34 mouse cellular contexts compared by ENCODE assay signal in the genomic region with DNA sequence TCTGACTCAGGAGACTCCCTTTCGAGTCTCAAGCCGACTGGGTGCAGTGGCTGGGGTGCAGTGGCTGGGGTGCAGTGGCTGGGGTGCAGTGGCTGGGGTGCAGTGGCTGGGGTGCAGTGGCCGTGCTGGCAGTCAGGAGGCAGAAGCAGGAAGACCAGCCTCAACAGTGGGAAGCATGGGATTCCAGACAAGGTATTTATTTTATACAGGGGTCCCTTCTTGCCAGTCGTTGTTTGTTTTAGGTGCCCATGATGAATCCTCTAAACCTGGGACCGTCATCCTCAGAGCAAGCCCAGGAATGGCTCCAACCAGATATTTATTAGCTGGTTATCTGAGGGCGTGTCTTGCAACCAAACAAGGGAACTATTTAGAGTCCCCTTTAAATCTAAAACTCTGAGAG. TPM values are rescaled to one million over a fixed set of nuclear protein-coding genes. Genes with fewer than 3 reads are reported as not detected.
A peak's percentile ranks its signal among the peaks of the same experiment; 100 is the strongest.
DNase-seq lines count a peak whose midpoint lies in the region; ATAC-seq and TF ChIP-seq lines count a peak whose summit lies in the region.
"Had no signal": no experiment of that assay in that cellular context is flagged by ENCODE, and none has a peak within 500 bp of the region (broad histone marks: within the 10 kb centered on the region; RNA-seq: fewer than 3 reads in every experiment).

No protein-coding gene starts in this region.

- no peak for TF ChIP-seq CTCF in liver, postnatal 0 days (IDR thresholded peaks at IDR 0.05; ENCODE audit: low read depth)

- 65% methylated on average over 6 of the region's 6 CpGs for WGBS in heart, embryonic 10.5 days
- 49% methylated on average over 6 of the region's 6 CpGs for WGBS in liver, postnatal 0 days (ENCODE audit: insufficient replicate concordance)
- WGBS in liver, embryonic 12.5 days (ENCODE audit: insufficient replicate concordance), result 44% methylated on average over 6 of the region's 6 CpGs
- WGBS in forebrain, embryonic 13.5 days, result 84% methylated on average over 6 of the region's 6 CpGs
- WGBS in forebrain, embryonic 14.5 days, result 81% methylated on average over 6 of the region's 6 CpGs

- H3K4me1 ChIP-seq in heart, embryonic 10.5 days, result peaks cover 32% of the 10 kb centered on the region
- peaks cover 25% of the 10 kb centered on the region for H3K4me1 ChIP-seq in liver, postnatal 0 days (ENCODE audit: insufficient read depth)
- peaks cover 24% of the 10 kb centered on the region for H3K4me1 ChIP-seq in liver, embryonic 12.5 days
- peaks cover 25% of the 10 kb centered on the region for H3K4me1 ChIP-seq in brown adipose tissue, adult 24 weeks (ENCODE audit: control insufficient read depth, insufficient read depth, insufficient read length, low read length)
- H3K4me1 ChIP-seq in forebrain, embryonic 13.5 days, result peaks cover 33% of the 10 kb centered on the region
- peaks cover 15% of the 10 kb centered on the region for H3K4me1 ChIP-seq in forebrain, embryonic 14.5 days (ENCODE audit: control insufficient read depth, insufficient read depth, low read length)

- 0 out of 2 replicates have a peak overlapping the region, but pooled peaks have one; percentile 36 for H3K27ac ChIP-seq in heart, embryonic 10.5 days
- H3K27ac ChIP-seq in liver, postnatal 0 days (ENCODE audit: low read depth), result peak overlapping the region; percentile 99; the same call in 1 of the 2 replicates
- no peak overlapping the region for H3K27ac ChIP-seq in liver, embryonic 12.5 days
- peak overlapping the region; percentile 93 for H3K27ac ChIP-seq in brown adipose tissue, adult 24 weeks (replicated peaks; ENCODE audit: low read depth, low read length)
- H3K27ac ChIP-seq in forebrain, embryonic 13.5 days, result no peak overlapping the region
- no peak overlapping the region for H3K27ac ChIP-seq in forebrain, embryonic 14.5 days (ENCODE audit: low read depth, low read length)
- H3K27ac ChIP-seq: hindbrain, embryonic 14.5 days; liver, embryonic 13.5 days had no signal

- no peak overlapping the region for H3K4me3 ChIP-seq in heart, embryonic 10.5 days
- no peak overlapping the region for H3K4me3 ChIP-seq in liver, postnatal 0 days (ENCODE audit: low read depth, low read length)
- no peak overlapping the region for H3K4me3 ChIP-seq in liver, embryonic 12.5 days
- no peak overlapping the region for H3K4me3 ChIP-seq in brown adipose tissue, adult 24 weeks (ENCODE audit: insufficient read depth, low read depth, low read length)
- H3K4me3 ChIP-seq in forebrain, embryonic 13.5 days, result no peak overlapping the region
- H3K4me3 ChIP-seq in forebrain, embryonic 14.5 days (ENCODE audit: low read depth, low read length), result no peak overlapping the region
- H3K4me3 ChIP-seq: heart, embryonic 13.5 days; liver, embryonic 13.5 days had no signal

- no peak overlapping the region for H3K4me2 ChIP-seq in liver, postnatal 0 days (ENCODE audit: low read depth, low read length)
- no peak overlapping the region for H3K4me2 ChIP-seq in liver, embryonic 12.5 days
- H3K4me2 ChIP-seq in forebrain, embryonic 13.5 days, result no peak overlapping the region
- no peak overlapping the region for H3K4me2 ChIP-seq in forebrain, embryonic 14.5 days (ENCODE audit: low read length)
- H3K4me2 ChIP-seq: heart, embryonic 13.5 days; hindbrain, embryonic 14.5 days; liver, embryonic 13.5 days; lung, embryonic 14.5 days; midbrain, embryonic 11.5 days had no signal

- TF ChIP-seq EP300 in liver, postnatal 0 days (IDR thresholded peaks at IDR 0.05; ENCODE audit: low read depth), result no peak

- ATAC-seq in liver, postnatal 0 days, result no peak
- no peak for ATAC-seq in liver, embryonic 12.5 days
- ATAC-seq in forebrain, embryonic 13.5 days, result no peak
- ATAC-seq in forebrain, embryonic 14.5 days, result no peak
- ATAC-seq: activated CD4-positive, CD25-positive, alpha-beta regulatory T cell, adult 4 months; CD4-positive, CD25-positive, alpha-beta regulatory T cell, adult 4 months; forebrain, embryonic 16.5 days; midbrain, embryonic 16.5 days had no signal

- DNase-seq in heart, embryonic 10.5 days (ENCODE audit: low spot score), result no peak
- no peak for DNase-seq in heart, postnatal 4 days
- DNase-seq in liver, postnatal 0 days, result no peak
- no peak for DNase-seq in forebrain, embryonic 14.5 days (ENCODE audit: low spot score)
- DNase-seq: adrenal gland, adult 2 months; cerebellum, adult 11 months; cerebellum, adult 9-10 months; cerebellum, postnatal 36 days; kidney, postnatal 4 days; left cerebral cortex, postnatal 4 days; liver, embryonic 13.5 days; lung, embryonic 14.5 days; right cerebral cortex, postnatal 25 days; spleen, adult 18-20 months had no signal

- H3K9ac ChIP-seq in liver, postnatal 0 days (replicated peaks), result no peak overlapping the region
- no peak overlapping the region for H3K9ac ChIP-seq in liver, embryonic 12.5 days
- H3K9ac ChIP-seq in forebrain, embryonic 13.5 days, result no peak overlapping the region
- no peak overlapping the region for H3K9ac ChIP-seq in forebrain, embryonic 14.5 days (ENCODE audit: low read length)
- H3K9ac ChIP-seq: heart, embryonic 13.5 days; hindbrain, embryonic 14.5 days; liver, embryonic 13.5 days; lung, embryonic 14.5 days had no signal

- no peaks in the 10 kb centered on the region for H3K9me3 ChIP-seq in heart, embryonic 10.5 days
- no peaks in the 10 kb centered on the region for H3K9me3 ChIP-seq in liver, postnatal 0 days (ENCODE audit: low read length)
- no peaks in the 10 kb centered on the region for H3K9me3 ChIP-seq in liver, embryonic 12.5 days (replicated peaks)
- no peaks in the 10 kb centered on the region for H3K9me3 ChIP-seq in forebrain, embryonic 13.5 days (replicated peaks)
- H3K9me3 ChIP-seq in forebrain, embryonic 14.5 days (replicated peaks; ENCODE audit: control insufficient read depth, low read length), result no peaks in the 10 kb centered on the region
- H3K9me3 ChIP-seq: heart, embryonic 13.5 days; liver, embryonic 13.5 days had no signal

- H3K36me3 ChIP-seq in heart, embryonic 10.5 days, result no peaks in the 10 kb centered on the region
- H3K36me3 ChIP-seq in liver, postnatal 0 days (replicated peaks; ENCODE audit: insufficient read depth, low read length), result no peaks in the 10 kb centered on the region
- H3K36me3 ChIP-seq in liver, embryonic 12.5 days, result no peaks in the 10 kb centered on the region
- H3K36me3 ChIP-seq in forebrain, embryonic 13.5 days (ENCODE audit: poor library complexity, severe bottlenecking), result no peaks in the 10 kb centered on the region
- H3K36me3 ChIP-seq in forebrain, embryonic 14.5 days (ENCODE audit: control insufficient read depth, insufficient read depth, low read length), result no peaks in the 10 kb centered on the region
- H3K36me3 ChIP-seq: heart, embryonic 13.5 days; liver, embryonic 13.5 days had no signal

- no peaks in the 10 kb centered on the region for H3K27me3 ChIP-seq in heart, embryonic 10.5 days (ENCODE audit: insufficient read depth, poor library complexity, severe bottlenecking)
- no peaks in the 10 kb centered on the region for H3K27me3 ChIP-seq in liver, postnatal 0 days (ENCODE audit: insufficient read depth, low read length)
- H3K27me3 ChIP-seq in liver, embryonic 12.5 days (replicated peaks), result no peaks in the 10 kb centered on the region
- no peaks in the 10 kb centered on the region for H3K27me3 ChIP-seq in forebrain, embryonic 13.5 days
- H3K27me3 ChIP-seq in forebrain, embryonic 14.5 days (replicated peaks; ENCODE audit: control insufficient read depth, insufficient read depth, low read length), result no peaks in the 10 kb centered on the region
- H3K27me3 ChIP-seq: heart, embryonic 13.5 days; liver, embryonic 13.5 days had no signal

RNA-seq across cellular contexts. Expression of gene Txnip, which starts 4.2 kb away (rescaled TPM):
- 59.9 and 75.5 TPM in 2 replicates for polyA plus RNA-seq in heart, embryonic 10.5 days (2016; fragmentation: Nextera tagmentation; extraction: Ambion mirVana)
- total RNA-seq in heart, postnatal 4 days (2021), result 100 to 1,000 TPM; 286 to 331 TPM
- 65.3 and 72.4 TPM in 2 replicates for polyA plus RNA-seq in liver, postnatal 0 days (2015; fragmentation: Nextera tagmentation; extraction: Ambion mirVana)
- polyA plus RNA-seq in liver, embryonic 12.5 days (2016; fragmentation: Nextera tagmentation; extraction: Ambion mirVana), result 28.6 and 29.9 TPM in 2 replicates
- 1,091 and 1,303 TPM in 2 replicates for polyA plus RNA-seq in brown adipose tissue, adult 24 weeks (2012; ENCODE audit: insufficient read depth, insufficient read length, missing spikeins)
- 49.1 and 51.0 TPM in 2 replicates for polyA plus RNA-seq in forebrain, embryonic 13.5 days (2015; fragmentation: Nextera tagmentation; extraction: Ambion mirVana)
- 60.7 and 79.0 TPM in 2 replicates for polyA plus RNA-seq in forebrain, embryonic 14.5 days (2014; fragmentation: Nextera tagmentation; extraction: Ambion mirVana)

RNA-seq across cellular contexts. Expression of gene Gm16253, which starts 23.2 kb away (rescaled TPM):
- polyA plus RNA-seq in heart, embryonic 10.5 days (2016; fragmentation: Nextera tagmentation; extraction: Ambion mirVana), result 0.88 and 2.8 TPM in 2 replicates
- 1 to 10 TPM; 2.5 to 2.9 TPM for total RNA-seq in heart, postnatal 4 days (2021)
- polyA plus RNA-seq in liver, postnatal 0 days (2015; fragmentation: Nextera tagmentation; extraction: Ambion mirVana), result not detected in 2 replicates
- polyA plus RNA-seq in liver, embryonic 12.5 days (2016; fragmentation: Nextera tagmentation; extraction: Ambion mirVana), result 0.24 and 0.26 TPM in 2 replicates
- polyA plus RNA-seq in brown adipose tissue, adult 24 weeks (2012; ENCODE audit: insufficient read depth, insufficient read length, missing spikeins), result not detected in 2 replicates
- polyA plus RNA-seq in forebrain, embryonic 13.5 days (2015; fragmentation: Nextera tagmentation; extraction: Ambion mirVana), result 1.2 and 1.3 TPM in 2 replicates
- polyA plus RNA-seq in forebrain, embryonic 14.5 days (2014; fragmentation: Nextera tagmentation; extraction: Ambion mirVana), result 0.45 TPM in 1 of 2 replicates, not detected in the other
- total RNA-seq: adrenal gland, adult 2 months; adrenal gland, postnatal 4 days; hematopoietic stem cell, adult 5-6 weeks; layer of hippocampus, adult 8-10 months; layer of hippocampus, postnatal 25 days; left cerebral cortex, adult 8-10 months; left cerebral cortex, postnatal 4 days; neutrophil, adult 5-6 weeks had no signal
- polyA plus RNA-seq: activated CD4-positive, CD25-positive, alpha-beta regulatory T cell, adult 4 months; adrenal gland, adult 2 months; embryonic facial prominence, embryonic 11.5 days; gonadal fat pad, adult 2 months; liver, embryonic 13.5 days; testis, adult 2 months had no signal

RNA-seq across cellular contexts. Expression of gene Hfe2, which starts 28.6 kb away (rescaled TPM):
- polyA plus RNA-seq in heart, embryonic 10.5 days (2016; fragmentation: Nextera tagmentation; extraction: Ambion mirVana), result 5.5 and 8.9 TPM in 2 replicates
- 10 to 100 TPM; 95.6 to 97.0 TPM for total RNA-seq in heart, postnatal 4 days (2021)
- polyA plus RNA-seq in liver, postnatal 0 days (2015; fragmentation: Nextera tagmentation; extraction: Ambion mirVana), result 19.2 and 21.8 TPM in 2 replicates
- polyA plus RNA-seq in liver, embryonic 12.5 days (2016; fragmentation: Nextera tagmentation; extraction: Ambion mirVana), result 0.68 and 0.98 TPM in 2 replicates
- polyA plus RNA-seq in brown adipose tissue, adult 24 weeks (2012; ENCODE audit: insufficient read depth, insufficient read length, missing spikeins), result 5.4 and 8.2 TPM in 2 replicates
- polyA plus RNA-seq in forebrain, embryonic 13.5 days (2015; fragmentation: Nextera tagmentation; extraction: Ambion mirVana), result 0.25 and 0.36 TPM in 2 replicates
- polyA plus RNA-seq in forebrain, embryonic 14.5 days (2014; fragmentation: Nextera tagmentation; extraction: Ambion mirVana), result 0.41 and 0.52 TPM in 2 replicates
- total RNA-seq: hematopoietic stem cell, adult 5-6 weeks; megakaryocyte, adult 5-6 weeks; neutrophil, adult 5-6 weeks had no signal
- polyA plus RNA-seq: activated CD4-positive, CD25-positive, alpha-beta regulatory T cell, adult 4 months had no signal

RNA-seq across cellular contexts. Expression of gene Polr3gl, which starts 40.4 kb away (rescaled TPM):
- 37.1 and 37.2 TPM in 2 replicates for polyA plus RNA-seq in heart, embryonic 10.5 days (2016; fragmentation: Nextera tagmentation; extraction: Ambion mirVana)
- total RNA-seq in heart, postnatal 4 days (2021), result 10 to 100 TPM; 20.4 to 24.0 TPM
- polyA plus RNA-seq in liver, postnatal 0 days (2015; fragmentation: Nextera tagmentation; extraction: Ambion mirVana), result 12.9 and 14.7 TPM in 2 replicates
- 16.7 and 19.8 TPM in 2 replicates for polyA plus RNA-seq in liver, embryonic 12.5 days (2016; fragmentation: Nextera tagmentation; extraction: Ambion mirVana)
- polyA plus RNA-seq in brown adipose tissue, adult 24 weeks (2012; ENCODE audit: insufficient read depth, insufficient read length, missing spikeins), result 39.0 and 72.4 TPM in 2 replicates
- polyA plus RNA-seq in forebrain, embryonic 13.5 days (2015; fragmentation: Nextera tagmentation; extraction: Ambion mirVana), result 37.5 and 40.2 TPM in 2 replicates
- 8.0 and 8.2 TPM in 2 replicates for polyA plus RNA-seq in forebrain, embryonic 14.5 days (2014; fragmentation: Nextera tagmentation; extraction: Ambion mirVana)

RNA-seq across cellular contexts. Expression of gene Ankrd34a, which starts 42.8 kb away (rescaled TPM):
- 6.8 and 10.4 TPM in 2 replicates for polyA plus RNA-seq in heart, embryonic 10.5 days (2016; fragmentation: Nextera tagmentation; extraction: Ambion mirVana)
- 1 to 10 TPM; 1.8 to 3.1 TPM for total RNA-seq in heart, postnatal 4 days (2021)
- not detected in 2 replicates for polyA plus RNA-seq in liver, postnatal 0 days (2015; fragmentation: Nextera tagmentation; extraction: Ambion mirVana)
- polyA plus RNA-seq in liver, embryonic 12.5 days (2016; fragmentation: Nextera tagmentation; extraction: Ambion mirVana), result 0.33 and 0.44 TPM in 2 replicates
- polyA plus RNA-seq in brown adipose tissue, adult 24 weeks (2012; ENCODE audit: insufficient read depth, insufficient read length, missing spikeins), result not detected in 2 replicates
- polyA plus RNA-seq in forebrain, embryonic 13.5 days (2015; fragmentation: Nextera tagmentation; extraction: Ambion mirVana), result 6.6 and 6.7 TPM in 2 replicates
- 11.8 and 14.9 TPM in 2 replicates for polyA plus RNA-seq in forebrain, embryonic 14.5 days (2014; fragmentation: Nextera tagmentation; extraction: Ambion mirVana)
- total RNA-seq: hematopoietic stem cell, adult 5-6 weeks; megakaryocyte, adult 5-6 weeks; neutrophil, adult 5-6 weeks had no signal
- polyA plus RNA-seq: activated CD4-positive, CD25-positive, alpha-beta regulatory T cell, adult 4 months; CD4-positive, CD25-positive, alpha-beta regulatory T cell, adult 4 months had no signal

Comparison
In these comparisons a context has a peak if more than half of its experiments do, and no peak if none do; other contexts are left out.
1. H3K27ac ChIP-seq: peak in heart, embryonic 10.5 days (single experiment), liver, postnatal 0 days (single experiment) and brown adipose tissue, adult 24 weeks (single experiment); none in liver, embryonic 12.5 days (single experiment), forebrain, embryonic 13.5 days (single experiment) and forebrain, embryonic 14.5 days (single experiment).
2. RNA of gene Txnip, which starts 4.2 kb away (polyA plus RNA-seq): 1,091 to 1,303 TPM in brown adipose tissue, adult 24 weeks; 60.7 to 79.0 TPM in forebrain, embryonic 14.5 days, 65.3 to 72.4 TPM in liver, postnatal 0 days, 59.9 to 75.5 TPM in heart, embryonic 10.5 days, 49.1 to 51.0 TPM in forebrain, embryonic 13.5 days and 28.6 to 29.9 TPM in liver, embryonic 12.5 days; every median in the first group is over 10 times any median in the second.